Mouse (Mus musculus) small intestine, adult 2 months (tissue): ENCODE measurements at regions not wholly inside any gene's neighbourhood (a gene's known extent, or its start where the extent isn't known, plus 50 kb on each side); places are given as distances from the start of the nearest gene placed in this dataset.

Source experiments
- H3K27ac ChIP-seq: fragments of 200-500 bp; 2 replicates; pipeline ENCODE4 v1.5.1; 2012; ENCODE audit warnings: low read depth, low read length, control low read depth, inconsistent platforms; ENCODE audit not compliant: insufficient read depth
- H3K27me3 ChIP-seq: fragments of 200-500 bp; 2 replicates; pipeline ENCODE4 v1.6.1; 2012; ENCODE audit warnings: mild to moderate bottlenecking, moderate library complexity, low read length, inconsistent platforms; ENCODE audit not compliant: control insufficient read depth, insufficient read depth
- H3K36me3 ChIP-seq: fragments of 200-500 bp; 2 replicates; pipeline ENCODE4 v1.6.1; 2012; ENCODE audit warnings: mild to moderate bottlenecking, low read length, control low read depth, inconsistent platforms; ENCODE audit not compliant: control insufficient read depth, insufficient read depth
- H3K4me1 ChIP-seq: fragments of 200-500 bp; 2 replicates; pipeline ENCODE4 v1.6.1; 2012; ENCODE audit warnings: low read length, inconsistent platforms, mixed read lengths; ENCODE audit not compliant: control insufficient read depth, insufficient read depth, insufficient read length
- H3K4me3 ChIP-seq: fragments of 200-500 bp; 2 replicates; pipeline ENCODE4 v1.5.1; 2012; ENCODE audit warnings: low read depth, mild to moderate bottlenecking, control low read depth, inconsistent platforms, low read length, moderate library complexity
- CTCF ChIP-seq: fragments of 200-500 bp; IDR thresholded peaks from 2 replicates; pipeline ENCODE4 v1.5.1; 2012; ENCODE audit warnings: low read depth, mild to moderate bottlenecking, control low read depth, inconsistent platforms, low read length, moderate library complexity, mixed read lengths; ENCODE audit not compliant: insufficient replicate concordance, insufficient read length; ENCODE audit errors: extremely low read depth
- POLR2A ChIP-seq: fragments of 200-500 bp; IDR thresholded peaks from 2 replicates; pipeline ENCODE4 v1.6.1; 2012; ENCODE audit warnings: low read depth, mild to moderate bottlenecking, control low read depth, inconsistent platforms, low read length, moderate library complexity
- WGBS: fragments of 180-500 bp; shearing (Covaris S2); methylation state at CpG from one replicate; pipeline ENCODE4 v1.1.7; 2018; 5-methylcytosine and 5-hydroxymethylcytosine counted together

DNA sequence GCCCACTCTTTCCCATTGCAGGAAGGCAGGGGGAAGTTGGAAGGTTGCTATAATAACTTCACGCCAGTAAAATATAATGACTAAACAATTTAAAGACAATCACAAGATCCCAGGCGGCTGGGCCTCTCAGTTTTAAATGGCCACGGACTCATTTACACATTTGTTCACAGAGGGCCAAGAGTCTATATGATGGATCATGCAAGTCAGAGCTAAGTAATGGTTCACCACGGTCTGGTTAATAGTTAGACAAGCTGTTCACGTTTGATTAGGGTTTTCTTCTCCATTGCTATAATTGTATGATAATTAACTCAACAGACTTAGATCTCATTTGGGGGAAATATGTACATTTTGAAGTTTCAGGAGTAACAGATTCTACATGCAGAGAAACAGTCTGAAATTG lies 170.0 kb downstream of the Ppargc1a start:
- Histone ChIP-seq H3K27me3 (no peaks in the 10 kb centered on the region), H3K4me3 (no peak overlapping the region), H3K27ac (peak overlapping the region; percentile 78), H3K36me3 (no peaks in the 10 kb centered on the region), H3K4me1 (peaks cover 11% of the 10 kb centered on the region; the same call in 1 of the 2 replicates)
- TF ChIP-seq POLR2A (no peak), CTCF (no peak)
- 38% methylated on average over 5 of the region's 5 CpGs for WGBS

DNA sequence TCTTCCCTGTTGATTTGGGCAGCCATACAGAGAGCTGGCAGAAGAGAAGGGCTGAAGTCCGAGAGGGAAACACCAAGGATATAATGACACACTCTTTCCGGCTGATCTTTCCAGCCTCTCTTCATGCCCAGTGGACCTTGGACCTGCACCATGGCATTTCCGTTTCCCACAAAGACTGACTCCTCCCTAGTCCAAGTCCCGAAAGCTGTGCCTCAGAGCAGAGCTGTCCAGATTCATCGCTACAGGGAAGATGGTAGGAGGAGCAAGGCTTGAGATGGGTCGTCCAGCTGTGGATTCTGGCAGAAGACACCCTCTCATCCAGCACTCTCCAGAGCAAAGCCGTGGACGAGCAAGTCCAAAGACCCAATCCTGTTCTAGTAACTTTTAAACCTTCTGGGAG lies 176.2 kb downstream of the Ppargc1a start:
- 28% methylated on average over 8 of the region's 8 CpGs for WGBS
- Histone ChIP-seq H3K27ac (peak overlapping the region; percentile 96), H3K27me3 (no peaks in the 10 kb centered on the region), H3K4me1 (peaks cover 10% of the 10 kb centered on the region; the same call in 1 of the 2 replicates), H3K4me3 (peak overlapping the region; percentile 21; the same call in 1 of the 2 replicates), H3K36me3 (no peaks in the 10 kb centered on the region)
- TF ChIP-seq POLR2A (peak; percentile 62; the same call in 1 of the 2 replicates), CTCF (no peak)

DNA sequence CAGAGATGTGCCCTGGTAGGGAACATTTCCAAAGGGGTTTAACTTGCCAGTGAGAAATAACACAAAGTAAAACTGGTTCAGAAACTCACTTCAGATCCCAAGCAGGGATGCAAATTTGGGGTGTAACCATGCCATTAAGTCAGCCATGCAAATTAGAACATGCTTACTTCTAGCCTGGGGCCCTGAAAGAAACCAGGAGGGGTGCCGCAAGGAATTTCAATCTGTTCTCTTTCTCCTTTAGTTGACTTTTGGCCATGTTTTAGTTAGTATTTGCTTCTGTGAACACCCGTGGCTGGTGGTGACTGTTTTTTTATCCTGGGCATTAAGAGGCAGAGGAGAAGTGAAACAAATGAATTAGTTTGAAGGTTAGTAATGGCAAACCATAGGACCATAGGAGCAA lies 179.8 kb downstream of the Ppargc1a start:
- Histone ChIP-seq H3K27ac (no peak overlapping the region), H3K36me3 (no peaks in the 10 kb centered on the region), H3K4me3 (no peak overlapping the region), H3K4me1 (peaks cover 4% of the 10 kb centered on the region; the same call in 1 of the 2 replicates), H3K27me3 (no peaks in the 10 kb centered on the region)
- TF ChIP-seq POLR2A (no peak), CTCF (no peak)
- WGBS: 79% methylated on average over 2 of the region's 2 CpGs

DNA sequence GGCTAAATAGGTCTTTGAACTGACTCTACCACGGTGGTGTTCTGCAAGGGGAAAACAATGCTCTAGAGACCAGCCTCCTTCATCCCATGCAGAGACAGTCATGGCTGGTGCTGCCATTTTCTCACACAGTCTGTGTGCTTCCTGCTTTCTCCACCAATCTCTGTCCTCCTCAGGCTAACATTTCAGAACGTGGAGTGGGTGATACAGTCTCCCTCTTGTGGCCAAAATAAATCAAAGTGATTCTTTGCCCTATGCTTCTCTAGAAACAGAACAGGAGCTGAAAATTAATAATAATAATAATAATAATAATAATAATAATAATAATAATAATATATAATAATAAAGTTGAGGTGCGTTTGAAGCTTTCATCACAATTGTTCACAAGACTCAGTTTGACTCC lies 181.1 kb downstream of the Ppargc1a start:
- Histone ChIP-seq H3K36me3 (no peaks in the 10 kb centered on the region), H3K27ac (no peak overlapping the region), H3K4me1 (peaks cover 3% of the 10 kb centered on the region; the same call in 1 of the 2 replicates), H3K27me3 (no peaks in the 10 kb centered on the region), H3K4me3 (no peak overlapping the region)
- TF ChIP-seq CTCF (no peak), POLR2A (no peak)
- 77% methylated on average over 3 of the region's 3 CpGs for WGBS

DNA sequence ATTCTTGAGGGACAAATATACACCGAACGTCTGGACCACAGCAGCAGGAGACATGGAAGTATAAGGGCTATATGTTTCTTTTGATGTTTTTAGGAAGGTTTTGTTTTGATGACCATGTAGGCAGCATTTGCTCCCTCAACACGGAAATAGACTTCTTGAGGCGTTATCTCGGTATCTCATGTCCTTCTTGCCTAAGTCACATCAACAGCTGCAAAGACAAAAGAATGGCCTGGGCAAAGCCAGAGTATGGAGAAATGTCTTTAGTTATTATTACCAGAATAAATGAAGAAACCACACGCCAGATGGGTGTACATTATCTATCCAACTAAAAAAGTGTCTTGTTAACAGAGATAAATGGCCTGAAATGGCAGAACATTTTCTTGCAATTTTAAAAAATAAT lies 183.2 kb downstream of the Ppargc1a start:
- Histone ChIP-seq H3K27me3 (no peaks in the 10 kb centered on the region), H3K27ac (no peak overlapping the region), H3K4me1 (no peaks in the 10 kb centered on the region), H3K36me3 (no peaks in the 10 kb centered on the region), H3K4me3 (no peak overlapping the region)
- WGBS: 86% methylated on average over 6 of the region's 6 CpGs
- TF ChIP-seq CTCF: no peak
- no peak for TF ChIP-seq POLR2A

DNA sequence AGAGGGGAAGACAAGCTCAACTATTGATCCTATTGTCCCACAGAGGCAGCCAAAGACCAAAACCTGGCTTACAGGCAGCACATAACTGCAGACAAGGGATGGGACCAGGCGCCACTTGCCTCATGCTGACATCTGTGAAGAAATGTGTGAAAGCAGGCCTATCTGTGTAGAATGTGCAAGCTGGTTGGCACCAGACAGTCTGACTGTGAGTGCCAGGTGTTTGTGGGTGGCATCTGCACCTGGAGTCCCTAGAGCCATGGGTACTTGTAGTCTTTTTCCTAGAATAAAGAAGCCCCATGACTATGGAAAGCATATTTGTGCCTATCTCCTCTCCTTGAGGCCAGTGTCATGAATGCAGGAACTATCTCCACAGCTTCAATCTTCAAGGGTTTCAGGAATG lies 208.4 kb downstream of the Ppargc1a start:
- TF ChIP-seq POLR2A (no peak), CTCF (no peak)

DNA sequence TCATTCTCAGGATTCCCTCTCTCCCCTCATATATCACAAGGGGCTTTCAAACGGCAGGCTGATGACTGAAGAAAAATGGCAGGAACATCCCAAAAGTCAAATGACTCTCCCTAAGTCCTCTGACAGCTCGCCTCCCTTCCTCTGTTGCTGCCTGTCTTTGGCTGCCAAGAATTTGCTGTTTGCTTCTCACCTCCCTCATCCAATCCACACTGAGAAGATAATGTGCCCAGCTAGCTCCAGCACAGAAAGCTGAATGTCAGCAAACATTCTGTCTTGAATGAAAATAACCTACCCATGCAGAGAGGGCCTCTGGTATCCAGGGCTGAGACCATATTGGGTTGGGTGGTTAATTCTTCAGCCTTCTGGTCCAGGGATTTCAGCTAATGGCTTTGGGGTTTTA lies 219.3 kb downstream of the Ppargc1a start:
- 69% methylated on average over 2 of the region's 2 CpGs for WGBS
- no peak overlapping the region for H3K27ac ChIP-seq
- TF ChIP-seq CTCF: no peak
- no peaks in the 10 kb centered on the region for H3K4me1 ChIP-seq
- H3K36me3 ChIP-seq: no peaks in the 10 kb centered on the region
- H3K4me3 ChIP-seq: no peak overlapping the region
- no peaks in the 10 kb centered on the region for H3K27me3 ChIP-seq

More for the DNA sequence above, 208.4 kb downstream of the Ppargc1a start:
- H3K27ac ChIP-seq: no peak overlapping the region
- no peaks in the 10 kb centered on the region for H3K27me3 ChIP-seq
- no peak overlapping the region for H3K4me3 ChIP-seq
- 97% methylated on average over 1 of the region's 1 CpGs for WGBS
- H3K4me1 ChIP-seq: no peaks in the 10 kb centered on the region
- no peaks in the 10 kb centered on the region for H3K36me3 ChIP-seq

DNA sequence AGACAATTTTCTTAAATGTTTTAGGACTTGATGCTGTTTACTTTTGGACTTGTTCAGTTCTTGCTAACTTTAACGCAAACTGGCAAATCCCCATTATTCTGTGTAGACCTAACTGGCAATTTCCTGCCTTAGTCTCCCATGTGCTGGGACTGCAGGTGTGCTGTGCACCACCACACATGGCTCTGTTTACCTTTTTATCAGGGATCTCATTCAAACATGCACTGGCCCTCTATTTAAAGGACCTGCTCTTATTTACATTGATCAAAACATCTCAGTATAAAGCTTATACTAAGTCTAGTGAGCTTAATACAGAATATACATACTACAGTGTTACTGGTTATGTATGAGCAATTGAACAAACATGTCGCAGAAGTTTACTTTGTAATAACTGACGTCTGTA lies 238.4 kb downstream of the Ppargc1a start:
- no peak overlapping the region for H3K4me3 ChIP-seq
- no peaks in the 10 kb centered on the region for H3K27me3 ChIP-seq
- no peak overlapping the region for H3K27ac ChIP-seq
- TF ChIP-seq CTCF (no peak), POLR2A (no peak)
- WGBS: 76% methylated on average over 3 of the region's 3 CpGs
- no peaks in the 10 kb centered on the region for H3K4me1 ChIP-seq
- no peaks in the 10 kb centered on the region for H3K36me3 ChIP-seq
